Mouse (Mus musculus) C2C12 (cell line): ENCODE results near the gene Cdca4.

Experiments
- CEBPB ChIP-seq: IDR thresholded peaks from one replicate; pipeline ENCODE4 v1.6.1; 2011; ENCODE audit warnings: low read depth, mild to moderate bottlenecking, control low read depth, moderate library complexity
- CTCF ChIP-seq: IDR thresholded peaks from one replicate; pipeline ENCODE4 v1.5.1; 2011; ENCODE audit not compliant: control insufficient read depth, insufficient read depth, insufficient read length
- FOSL1 ChIP-seq: IDR thresholded peaks from one replicate; pipeline ENCODE4 v1.8.0; 2011; ENCODE audit warnings: mild to moderate bottlenecking, low read length; ENCODE audit not compliant: poor library complexity, insufficient read depth, severe bottlenecking
- MAX ChIP-seq: IDR thresholded peaks from one replicate; pipeline ENCODE4 v1.6.1; 2011; ENCODE audit warnings: mild to moderate bottlenecking, control low read depth
- MYOD1 ChIP-seq: IDR thresholded peaks from one replicate; pipeline ENCODE4 v1.6.1; 2011; ENCODE audit warnings: low read depth; ENCODE audit not compliant: control insufficient read depth, insufficient read length
- MYOG ChIP-seq: IDR thresholded peaks from one replicate; pipeline ENCODE4 v1.6.1; 2011; ENCODE audit not compliant: control insufficient read depth, insufficient read length; ENCODE audit errors: extremely low read depth
- USF1 ChIP-seq: IDR thresholded peaks from one replicate; pipeline ENCODE4 v1.6.1; 2011; ENCODE audit warnings: low read depth, mild to moderate bottlenecking, control low read depth, moderate library complexity

- TF ChIP-seq MYOD1 = peak; percentile 67
- TF ChIP-seq MAX = peak; percentile 35
- no peak for TF ChIP-seq MYOG
- TF ChIP-seq CTCF = no peak
- TF ChIP-seq USF1 = no peak
- TF ChIP-seq CEBPB = no peak
- no peak for TF ChIP-seq FOSL1
Measured at GRCm38 (mm10) chr12:112806044-112806443, 23.2 kb downstream of the Cdca4 start.
